Mouse (Mus musculus) ES-E14 (cell line): ENCODE results near the gene Cct2.

Experiments
- CHD2 ChIP-seq: IDR thresholded peaks from 2 replicates; pipeline ENCODE4 v1.6.1; 2014; ENCODE audit warnings: mild to moderate bottlenecking, low read depth, low read length, inconsistent platforms
- HCFC1 ChIP-seq: IDR thresholded peaks from 2 replicates; pipeline ENCODE4 v1.6.1; 2012; ENCODE audit warnings: low read length, inconsistent platforms, borderline replicate concordance; ENCODE audit not compliant: insufficient read depth
- MAFK ChIP-seq: IDR thresholded peaks from 2 replicates; pipeline ENCODE4 v1.6.1; 2014; ENCODE audit warnings: mild to moderate bottlenecking, low read depth, low read length, inconsistent platforms; ENCODE audit not compliant: insufficient read depth
- ZC3H11A ChIP-seq: IDR thresholded peaks from 2 replicates; pipeline ENCODE4 v1.6.1; 2012; ENCODE audit warnings: low read depth, mild to moderate bottlenecking, inconsistent platforms, low read length, borderline replicate concordance
- ZNF384 ChIP-seq: IDR thresholded peaks from 2 replicates; pipeline ENCODE4 v1.6.1; 2012; ENCODE audit warnings: low read depth, low read length, inconsistent platforms

GRCm38 (mm10) chr10:117018281-117018840, 45.3 kb downstream of the Cct2 start:
- TF ChIP-seq MAFK (no peak), ZC3H11A (no peak), CHD2 (no peak), HCFC1 (no peak), ZNF384 (no peak)
